Mouse (Mus musculus) c-Kit-positive CD71-positive TER-119-positive erythroid progenitor cells, embryonic 14.5 days (primary cell): ENCODE measurements around the gene Rps6kb1.

Source experiments
- DNase-seq: peaks from one replicate; pipeline ENCODE4 v3.0.0-alpha.2; 2013; ENCODE audit warnings: low spot score

The Rps6kb1 gene

DNA sequence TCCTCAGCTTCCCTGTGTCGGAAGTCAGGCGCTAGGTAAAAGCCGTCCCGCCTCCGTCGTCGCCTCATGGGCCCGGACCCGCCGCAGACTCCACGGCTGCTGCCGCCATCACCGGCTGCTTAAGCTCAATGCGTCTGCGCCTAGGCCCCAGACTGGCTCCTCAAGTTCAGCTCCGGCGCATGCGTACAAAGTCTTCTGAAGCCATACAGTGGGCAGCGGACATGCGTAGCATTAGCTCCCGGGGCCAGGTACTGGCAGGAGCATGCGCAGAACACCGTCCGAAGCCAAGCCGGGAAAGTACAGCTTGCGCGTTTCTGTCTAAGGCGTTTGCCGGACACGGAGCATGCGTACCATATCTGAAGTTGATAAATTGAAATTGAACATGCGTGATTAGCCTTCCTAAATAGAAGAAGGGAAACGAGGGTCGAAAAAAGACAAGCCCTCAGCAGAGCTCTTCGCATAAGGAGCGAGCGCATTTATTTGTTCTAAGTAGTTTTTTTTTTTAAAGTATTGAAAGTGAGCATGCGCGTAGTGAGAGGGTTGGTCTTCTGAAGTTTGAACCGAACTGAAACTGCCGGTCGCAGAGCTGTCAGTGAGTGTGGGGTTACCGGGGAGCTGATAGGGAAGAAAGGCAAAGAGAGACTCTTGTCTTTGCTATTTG lies at the start of gene Rps6kb1, which contains the start of gene Tubd1:
Gene Rps6kb1 (minus strand): TSS at position 167 of the 661 bp plus-strand sequence.
Gene Tubd1 (plus strand): TSS at position 353 of the 661 bp plus-strand sequence.
- DNase-seq, result peak; percentile 100

- DNase-seq, result no peak
Observed at GRCm38 (mm10) chr11:86593443-86593842, 48.8 kb upstream of the Rps6kb1 start.

DNA sequence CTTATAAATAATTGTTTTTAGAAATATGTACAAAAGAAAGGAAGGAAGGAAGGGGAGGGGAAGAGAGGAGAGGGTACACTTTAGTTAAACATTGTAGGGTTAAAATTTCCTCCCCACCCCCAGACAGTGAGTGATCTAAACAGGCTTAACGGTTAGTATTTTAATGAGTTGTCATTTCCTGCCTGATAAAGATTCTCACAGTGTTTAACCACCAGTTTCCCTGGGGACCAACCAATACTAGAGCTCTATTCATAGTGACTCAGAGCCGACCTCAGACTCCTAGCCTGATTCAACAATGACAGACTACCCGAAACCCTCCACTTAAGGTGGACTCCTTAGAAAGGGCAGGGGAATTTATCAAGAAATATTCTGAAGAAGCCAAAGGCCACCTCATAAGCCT lies 48.4 kb upstream of the Rps6kb1 start:
- no peak for DNase-seq

GRCm38 (mm10) chr11:86591931-86592616 lies 47.5 kb upstream of the Rps6kb1 start:
- DNase-seq, result no peak

DNA sequence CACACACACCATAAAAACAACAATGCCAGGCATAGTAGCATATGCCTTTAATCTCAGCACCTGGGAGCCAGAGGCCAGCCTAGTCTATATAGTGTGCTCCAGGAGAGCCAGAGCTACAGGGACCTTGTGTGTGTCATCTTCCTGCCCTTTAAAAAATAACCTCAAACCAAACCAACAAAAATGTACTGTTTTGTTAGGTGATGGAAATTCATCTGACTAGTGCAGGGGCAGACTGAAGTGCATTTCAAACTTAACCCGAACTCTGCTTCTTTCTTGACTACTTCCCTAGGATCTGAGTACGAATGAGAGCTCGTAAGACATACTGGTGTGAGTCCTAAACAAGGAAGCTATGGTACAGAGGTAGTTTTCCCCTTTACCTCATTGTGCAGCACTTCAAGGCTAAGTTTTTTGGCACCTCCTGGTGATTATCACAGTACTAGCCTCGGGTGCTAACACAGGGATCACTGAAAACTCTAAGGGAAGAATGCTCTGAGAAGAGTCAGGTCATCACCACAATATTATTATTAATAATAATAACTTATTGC lies 46.8 kb upstream of the Rps6kb1 start:
- DNase-seq, result no peak

GRCm38 (mm10) chr11:86590579-86590978 lies 46.0 kb upstream of the Rps6kb1 start:
- DNase-seq, result no peak

GRCm38 (mm10) chr11:86590066-86590465 lies 45.5 kb upstream of the Rps6kb1 start:
- no peak for DNase-seq

DNA sequence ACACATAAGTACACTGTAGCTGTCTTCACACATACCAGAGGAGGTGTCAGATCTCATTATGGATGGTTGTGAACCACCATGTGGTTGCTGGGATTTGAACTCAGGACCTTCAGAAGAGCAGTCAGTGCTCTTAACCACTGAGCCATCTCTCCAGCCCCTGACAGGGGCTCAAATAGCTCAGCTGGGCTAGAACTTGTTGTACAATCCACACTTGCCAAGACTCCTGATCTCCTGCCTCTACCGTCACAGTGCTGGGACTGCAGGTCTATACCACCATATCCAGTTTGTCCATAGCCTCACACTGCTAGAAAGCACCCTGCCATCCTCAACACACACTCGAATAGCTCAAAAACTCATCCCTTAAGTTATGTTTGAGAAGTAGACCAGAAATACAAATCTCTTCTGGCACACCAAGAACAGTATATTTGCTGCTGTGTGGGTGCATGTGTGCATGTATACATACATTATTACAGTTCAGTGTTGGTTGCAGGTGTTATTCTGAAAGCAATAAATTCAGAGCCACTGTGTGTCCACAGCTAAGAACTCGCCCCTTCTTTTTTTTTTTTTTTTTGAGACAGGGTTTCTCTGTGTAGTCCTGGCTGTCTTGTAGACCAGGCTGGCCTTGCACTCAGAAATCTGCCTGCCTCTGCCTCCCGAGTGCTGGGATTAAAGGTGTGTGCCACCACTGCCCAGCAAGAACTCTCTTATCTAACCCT lies 44.1 kb upstream of the Rps6kb1 start:
- DNase-seq, result no peak

DNA sequence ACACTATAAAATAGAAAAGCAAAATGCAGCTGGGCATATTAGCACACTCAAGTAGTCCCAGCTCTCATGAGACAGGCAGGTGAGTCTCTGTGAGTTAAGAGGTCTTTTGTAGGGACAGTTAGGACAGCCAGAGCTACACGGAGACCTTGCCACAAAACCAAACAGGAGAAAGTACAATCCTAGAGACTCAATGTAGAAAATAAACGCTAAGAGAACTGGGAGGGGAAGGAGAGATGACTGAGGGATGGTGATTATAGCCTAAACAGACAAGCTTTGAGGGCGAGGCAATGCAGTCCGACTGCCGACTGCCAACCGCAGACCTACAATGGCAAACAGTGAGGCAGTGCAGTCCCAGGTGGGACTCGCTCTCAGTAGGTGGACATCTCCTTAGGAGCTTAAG lies 43.2 kb upstream of the Rps6kb1 start:
- DNase-seq, result no peak

DNA sequence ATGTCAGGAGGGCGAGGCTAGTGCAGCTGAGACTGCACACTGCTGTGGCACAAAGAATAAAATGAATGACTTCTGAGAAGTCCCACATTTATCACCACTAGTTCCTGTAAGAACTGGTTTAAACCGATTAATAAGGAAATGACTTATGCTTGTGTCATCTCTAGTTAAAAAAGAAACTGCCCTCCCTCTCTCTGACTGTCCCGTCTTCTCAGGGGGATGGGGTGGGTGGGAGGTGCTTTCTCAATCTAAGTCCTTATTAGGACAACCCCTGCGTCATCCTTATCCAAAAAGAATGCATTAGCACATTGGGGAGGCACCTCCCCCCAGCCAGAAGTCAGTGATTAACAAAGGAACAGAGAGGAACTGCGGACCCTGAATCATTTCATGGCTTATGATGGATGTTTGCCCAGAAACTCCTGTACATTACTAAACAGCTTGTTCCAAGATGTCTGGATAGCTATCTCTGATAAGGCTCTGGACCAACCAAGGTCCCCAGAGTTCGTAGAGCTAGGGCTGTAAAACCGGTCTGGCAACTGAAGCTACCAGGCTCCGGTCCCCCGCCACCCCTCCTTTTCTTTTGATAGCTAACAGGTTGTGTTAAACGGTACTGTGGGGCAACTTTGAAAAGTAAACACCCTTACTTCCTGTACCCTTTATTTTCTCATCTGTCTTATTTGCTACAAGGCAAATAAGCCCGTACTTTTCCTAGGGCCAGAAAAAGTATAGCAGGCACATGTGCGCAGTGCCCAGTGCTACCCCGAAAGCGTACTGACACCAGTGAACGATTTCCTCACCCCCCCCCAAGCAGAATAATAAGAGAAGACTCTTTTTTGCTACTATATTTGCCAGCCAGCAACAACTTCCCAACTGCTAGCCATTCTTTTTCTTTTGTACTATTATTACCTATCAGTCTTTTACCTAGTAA lies 42.5 kb upstream of the Rps6kb1 start:
- DNase-seq, result peak; percentile 80

GRCm38 (mm10) chr11:86586177-86586867 lies 41.7 kb upstream of the Rps6kb1 start:
- DNase-seq, result peak; percentile 58

GRCm38 (mm10) chr11:86585598-86585984 lies 41.0 kb upstream of the Rps6kb1 start:
- DNase-seq, result no peak

- no peak for DNase-seq
Observed at GRCm38 (mm10) chr11:86584898-86585597, 40.4 kb upstream of the Rps6kb1 start.

DNA sequence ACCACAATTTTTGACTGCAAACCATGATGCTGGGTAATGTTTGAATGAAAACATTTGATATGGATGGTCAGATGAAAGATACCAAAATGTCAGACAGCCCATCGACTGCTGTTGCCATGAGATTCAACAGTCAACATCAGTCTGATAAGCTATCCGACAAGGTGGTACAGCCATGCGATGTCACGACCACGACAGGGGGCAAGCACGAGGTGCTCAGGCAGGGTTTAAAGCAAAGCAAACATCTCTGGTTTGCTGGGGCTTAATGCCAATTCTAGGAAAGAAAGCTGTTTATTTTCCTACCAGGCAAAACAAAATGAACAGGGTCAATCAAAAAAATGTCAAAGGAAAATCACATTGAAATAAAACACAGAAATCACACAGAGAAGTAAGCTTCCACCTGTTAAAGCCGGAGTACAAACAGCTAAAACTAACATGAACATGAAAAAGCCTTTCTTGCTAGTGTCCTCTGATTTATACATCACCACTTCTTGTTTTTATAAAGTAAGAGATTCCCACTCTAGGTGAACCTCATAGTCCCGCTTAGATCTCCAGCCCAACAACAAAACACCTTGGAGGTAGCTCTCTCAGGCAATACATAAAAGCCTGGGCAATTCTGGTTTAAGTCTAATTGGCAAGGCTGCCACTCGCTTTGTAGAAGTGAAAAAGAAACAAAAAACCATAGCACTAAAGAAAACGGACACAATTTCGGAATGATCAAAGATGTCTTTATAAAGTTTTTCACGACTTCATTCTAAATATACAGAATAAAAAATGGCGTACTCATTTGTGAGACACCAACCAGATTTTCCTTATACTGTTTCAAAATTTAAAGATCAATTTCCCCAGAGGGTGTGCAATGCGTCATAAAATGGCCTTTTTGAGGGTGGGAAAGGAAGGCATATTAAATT lies 39.6 kb upstream of the Rps6kb1 start:
- no peak for DNase-seq

- DNase-seq, result no peak
Observed at GRCm38 (mm10) chr11:86583313-86583825, 38.8 kb upstream of the Rps6kb1 start.

DNA sequence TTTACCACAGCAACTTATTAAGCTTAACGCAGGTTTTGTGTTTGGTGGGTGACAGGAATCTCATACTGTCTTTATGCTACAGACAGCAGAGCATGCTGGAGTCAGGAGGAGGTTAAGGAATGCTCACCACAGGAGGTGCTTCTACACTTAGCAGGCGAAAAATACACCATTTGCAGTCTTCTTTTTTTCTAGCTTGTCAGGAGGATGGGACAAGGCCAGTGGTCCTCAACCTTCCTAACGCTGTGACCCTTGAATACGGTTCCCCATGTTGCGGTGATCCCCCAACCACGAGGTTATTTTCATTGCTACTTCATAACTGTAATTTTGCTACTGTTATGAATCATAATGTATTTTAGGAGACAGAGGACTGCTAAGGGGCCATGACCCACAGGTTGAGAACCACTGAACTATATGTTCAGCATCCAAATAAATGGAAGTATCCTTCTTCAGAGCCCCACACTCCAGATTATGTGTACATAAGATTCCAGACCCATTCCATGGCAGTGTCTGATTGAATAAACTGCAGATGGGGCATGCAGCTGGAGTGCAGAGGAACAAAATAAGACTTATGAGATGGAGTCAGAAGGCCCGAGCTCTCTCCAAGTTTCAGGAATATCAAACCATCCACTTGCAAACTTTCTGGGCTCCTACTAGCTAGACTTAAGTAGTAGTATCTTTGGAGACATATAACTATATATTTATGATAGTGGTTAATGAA lies 38.1 kb upstream of the Rps6kb1 start:
- no peak for DNase-seq

- no peak for DNase-seq
Observed at GRCm38 (mm10) chr11:86581943-86582542, 37.4 kb upstream of the Rps6kb1 start.

DNA sequence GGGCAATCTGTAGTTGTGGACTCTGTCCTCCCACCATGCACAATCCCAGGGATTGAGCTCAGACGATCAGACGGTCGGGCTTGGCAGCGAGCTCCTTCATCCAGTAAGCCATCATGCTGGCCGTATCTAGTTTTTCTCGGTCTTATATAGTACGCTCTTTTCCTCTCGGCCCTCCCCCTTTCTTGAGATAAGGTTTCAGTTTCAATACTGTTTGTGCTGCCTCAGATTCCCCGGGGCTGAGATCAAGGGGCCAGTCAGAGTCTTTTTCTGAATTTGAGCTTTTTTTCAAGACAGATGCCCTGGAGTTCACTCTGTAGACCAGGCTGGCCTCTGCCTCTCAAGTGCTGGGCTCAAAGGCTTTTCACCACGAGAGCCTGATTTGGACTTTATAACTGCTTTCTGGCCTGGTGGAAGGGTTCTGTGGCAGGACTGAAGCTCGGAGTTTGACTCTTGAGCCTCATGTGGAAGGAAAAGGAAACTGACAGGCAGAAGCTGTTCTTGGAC lies 36.7 kb upstream of the Rps6kb1 start:
- DNase-seq, result peak; percentile 78
